Mouse (Mus musculus) small intestine, adult 2 months (tissue): ENCODE results near the gene Ccdc155.

Experiments used
- CTCF ChIP-seq: fragments of 200-500 bp; IDR thresholded peaks from 2 replicates; pipeline ENCODE4 v1.5.1; 2012; ENCODE audit warnings: low read depth, mild to moderate bottlenecking, control low read depth, inconsistent platforms, low read length, moderate library complexity, mixed read lengths; ENCODE audit not compliant: insufficient replicate concordance, insufficient read length; ENCODE audit errors: extremely low read depth
- POLR2A ChIP-seq: fragments of 200-500 bp; IDR thresholded peaks from 2 replicates; pipeline ENCODE4 v1.6.1; 2012; ENCODE audit warnings: low read depth, mild to moderate bottlenecking, control low read depth, inconsistent platforms, low read length, moderate library complexity

DNA sequence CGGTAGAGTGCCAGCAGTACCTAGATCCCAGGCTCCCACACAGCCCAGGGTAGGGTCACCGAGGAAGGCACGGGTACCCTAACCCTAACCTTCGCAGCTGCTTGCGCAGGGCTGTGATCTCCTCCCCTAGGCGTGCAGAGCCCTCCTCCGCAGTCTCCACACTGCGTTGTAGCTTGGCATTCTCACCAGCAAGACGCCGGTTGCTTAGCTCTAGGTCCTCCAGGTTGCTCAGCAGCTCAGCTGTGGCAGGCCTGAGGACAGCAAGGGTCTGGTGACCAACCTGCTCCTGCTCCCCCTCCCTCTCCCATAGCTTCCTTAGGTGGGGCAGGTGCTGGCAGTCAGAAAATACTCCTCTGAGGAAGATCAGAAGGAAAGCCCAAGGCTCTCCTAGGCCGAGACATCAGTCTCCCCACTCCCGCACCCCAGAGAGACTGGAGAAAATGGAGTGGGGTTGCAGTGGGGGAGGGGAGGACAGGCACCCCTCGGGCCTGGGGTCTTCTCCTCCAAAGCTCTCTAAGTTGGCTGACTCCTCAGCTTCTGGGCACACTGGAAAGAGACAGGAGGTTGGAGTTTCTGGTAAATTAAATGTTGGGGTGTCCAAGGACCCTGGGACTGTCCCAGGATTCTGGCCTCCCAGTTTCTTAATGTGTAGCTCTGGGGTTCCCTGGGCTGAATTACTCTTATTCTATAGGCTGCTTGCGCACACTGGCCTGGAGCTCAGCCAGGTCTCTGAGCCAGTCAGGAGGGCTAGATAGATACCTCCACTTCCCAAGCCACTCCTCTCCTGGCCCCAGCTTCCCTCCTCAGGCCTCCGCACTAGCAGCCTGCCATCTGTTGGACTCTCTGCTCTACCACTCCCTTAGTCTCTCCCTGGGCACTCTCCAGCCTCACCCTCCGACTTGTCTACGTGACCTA, 10.6 kb downstream of the Ccdc155 start:
- no peak for TF ChIP-seq CTCF
- TF ChIP-seq POLR2A, result no peak
